In the genomic region with DNA sequence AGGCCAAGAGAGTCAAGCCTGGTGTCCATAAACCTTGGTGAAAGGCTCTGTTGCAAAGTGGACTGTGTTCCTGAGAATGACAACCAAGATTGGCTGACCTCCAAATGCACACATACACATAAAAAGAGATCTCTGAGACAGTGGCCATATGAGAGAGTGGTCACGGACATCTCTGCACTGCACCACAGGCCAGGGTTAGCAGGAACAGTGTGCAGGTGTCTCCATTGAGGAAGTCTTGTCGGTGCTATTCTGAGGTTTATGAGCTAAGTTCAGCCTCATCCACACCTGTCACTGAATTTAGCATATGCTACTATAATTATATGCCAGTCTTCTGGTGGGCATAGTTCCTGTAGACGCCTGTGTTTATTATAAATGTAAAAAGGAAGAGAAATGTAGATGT, we compare ENCODE assay signal across 23 mouse cellular contexts. TPM values are rescaled to one million over a fixed set of nuclear protein-coding genes. Genes with fewer than 3 reads are reported as not detected.
A peak's percentile ranks its signal among the peaks of the same experiment; 100 is the strongest.
DNase-seq lines count a peak whose midpoint lies in the region; ATAC-seq lines count a peak whose summit lies in the region.
"Had no signal": no experiment of that assay in that cellular context is flagged by ENCODE, and none has a peak within 500 bp of the region (broad histone marks: within the 10 kb centered on the region; RNA-seq: fewer than 3 reads in every experiment).

No protein-coding gene starts in this region.

- intact Hi-C loops in heart, postnatal 14 days (cut with DNase I) = no loop called here

- DNase-seq in heart, postnatal 14 days = no peak
- DNase-seq in cerebellum, adult 11-12 months = peak; percentile 61
- DNase-seq in cerebellum, adult 9-11 months = peak; percentile 66
- peak; percentile 39 for DNase-seq in splenic B cell, adult 2 months (ENCODE audit: low read depth, low spot score)
- no peak for DNase-seq in right cerebral cortex, postnatal 10 days (ENCODE audit: low spot score in 2 of 2)
- DNase-seq: adrenal gland, postnatal 14 days; gastrocnemius, postnatal 10 days; kidney, adult 8-10 months; kidney, postnatal 14 days; layer of hippocampus, postnatal 36 days; lung, postnatal 10 days; right cerebral cortex, postnatal 4 days; thymus, postnatal 14 days had no signal

- peaks cover 36% of the 10 kb centered on the region for H3K4me1 ChIP-seq in heart, embryonic 15.5 days (replicated peaks)
- H3K4me1 ChIP-seq in midbrain, embryonic 13.5 days (replicated peaks) = peaks cover 11% of the 10 kb centered on the region

- H3K27ac ChIP-seq in heart, embryonic 15.5 days = no peak overlapping the region
- H3K27ac ChIP-seq in midbrain, embryonic 13.5 days = no peak overlapping the region
- H3K27ac ChIP-seq: embryonic facial prominence, embryonic 10.5 days; hindbrain, embryonic 13.5 days; layer of hippocampus, adult 2 months; limb, embryonic 13.5 days; midbrain, embryonic 15.5 days; neural tube, embryonic 15.5 days had no signal

- no peak overlapping the region for H3K4me2 ChIP-seq in heart, embryonic 15.5 days
- no peak overlapping the region for H3K4me2 ChIP-seq in midbrain, embryonic 13.5 days (replicated peaks)
- H3K4me2 ChIP-seq: hindbrain, embryonic 13.5 days; limb, embryonic 13.5 days; midbrain, embryonic 15.5 days; neural tube, embryonic 15.5 days had no signal

- no peaks in the 10 kb centered on the region for H3K9me3 ChIP-seq in heart, embryonic 15.5 days (replicated peaks)
- no peaks in the 10 kb centered on the region for H3K9me3 ChIP-seq in midbrain, embryonic 13.5 days
- H3K9me3 ChIP-seq: embryonic facial prominence, embryonic 10.5 days; hindbrain, embryonic 13.5 days; limb, embryonic 13.5 days; megakaryocyte, embryonic 14.5 days; midbrain, embryonic 15.5 days; neural tube, embryonic 15.5 days had no signal

- peaks cover 12% of the 10 kb centered on the region; the same call in 1 of the 2 replicates for H3K36me3 ChIP-seq in heart, embryonic 15.5 days
- H3K36me3 ChIP-seq in splenic B cell, adult 2 months (ENCODE audit: control insufficient read depth, insufficient read depth, low read length, poor library complexity, severe bottlenecking) = no peaks in the 10 kb centered on the region
- peaks cover 49% of the 10 kb centered on the region for H3K36me3 ChIP-seq in midbrain, embryonic 13.5 days

- no peak overlapping the region for H3K4me3 ChIP-seq in heart, embryonic 15.5 days
- H3K4me3 ChIP-seq in midbrain, embryonic 13.5 days (replicated peaks) = no peak overlapping the region
- H3K4me3 ChIP-seq: embryonic facial prominence, embryonic 10.5 days; hindbrain, embryonic 13.5 days; layer of hippocampus, adult 2 months; limb, embryonic 13.5 days; megakaryocyte, embryonic 14.5 days; midbrain, embryonic 15.5 days; neural tube, embryonic 15.5 days had no signal

- ATAC-seq in heart, embryonic 15.5 days (replicated peaks; ENCODE audit: insufficient number of reproducible peaks, insufficient read depth, low FRiP score, low read depth) = 0 out of 2 replicates have a peak, but pooled peaks have one; percentile 39
- no peak for ATAC-seq in midbrain, embryonic 13.5 days
- ATAC-seq: inflammation-experienced regulatory T-cells, adult 6 months; midbrain, embryonic 15.5 days had no signal

- no peak overlapping the region for H3K9ac ChIP-seq in heart, embryonic 15.5 days
- H3K9ac ChIP-seq in midbrain, embryonic 13.5 days (replicated peaks) = no peak overlapping the region
- H3K9ac ChIP-seq: hindbrain, embryonic 13.5 days; limb, embryonic 13.5 days; midbrain, embryonic 15.5 days; neural tube, embryonic 15.5 days had no signal

- WGBS in heart, embryonic 15.5 days = 52% methylated on average over 3 of the region's 3 CpGs
- 93% methylated on average over 3 of the region's 3 CpGs for whole genome bisulfite sequencing in midbrain, embryonic 13.5 days

- no peaks in the 10 kb centered on the region for H3K27me3 ChIP-seq in heart, embryonic 15.5 days
- H3K27me3 ChIP-seq in splenic B cell, adult 2 months (ENCODE audit: control insufficient read depth, insufficient read depth, low read length, poor library complexity, severe bottlenecking) = no peaks in the 10 kb centered on the region
- no peaks in the 10 kb centered on the region for H3K27me3 ChIP-seq in midbrain, embryonic 13.5 days
- H3K27me3 ChIP-seq: hindbrain, embryonic 13.5 days; limb, embryonic 13.5 days; megakaryocyte, embryonic 14.5 days; midbrain, embryonic 15.5 days; neural tube, embryonic 15.5 days had no signal

RNA-seq across cellular contexts. Expression of gene Smad1, which starts 33.6 kb away (rescaled TPM):
- polyA plus RNA-seq in heart, embryonic 15.5 days (2015; fragmentation: Nextera tagmentation; extraction: Ambion mirVana) = 17.9 and 22.2 TPM in 2 replicates
- total RNA-seq in heart, postnatal 14 days (2021) = 10 to 100 TPM; 24.3 to 24.6 TPM
- polyA plus RNA-seq in midbrain, embryonic 13.5 days (2015; fragmentation: Nextera tagmentation; extraction: Ambion mirVana) = 63.2 and 64.6 TPM in 2 replicates

Comparison
In these comparisons a context has a peak if more than half of its experiments do, and no peak if none do; other contexts are left out.
1. DNase-seq: peak in cerebellum, adult 11-12 months (single experiment), cerebellum, adult 9-11 months (single experiment) and splenic B cell, adult 2 months (single experiment); none in heart, postnatal 14 days (0 of 2) and right cerebral cortex, postnatal 10 days (0 of 2).